Mouse (Mus musculus): ENCODE measurements around the gene Ntn3. TPM values are rescaled to one million over a fixed set of nuclear protein-coding genes. Genes with fewer than 3 reads are reported as not detected.

The Ntn3 gene
- polyA plus RNA-seq, 1 experiment from 2014 or later: 2.8 TPM

DNA sequence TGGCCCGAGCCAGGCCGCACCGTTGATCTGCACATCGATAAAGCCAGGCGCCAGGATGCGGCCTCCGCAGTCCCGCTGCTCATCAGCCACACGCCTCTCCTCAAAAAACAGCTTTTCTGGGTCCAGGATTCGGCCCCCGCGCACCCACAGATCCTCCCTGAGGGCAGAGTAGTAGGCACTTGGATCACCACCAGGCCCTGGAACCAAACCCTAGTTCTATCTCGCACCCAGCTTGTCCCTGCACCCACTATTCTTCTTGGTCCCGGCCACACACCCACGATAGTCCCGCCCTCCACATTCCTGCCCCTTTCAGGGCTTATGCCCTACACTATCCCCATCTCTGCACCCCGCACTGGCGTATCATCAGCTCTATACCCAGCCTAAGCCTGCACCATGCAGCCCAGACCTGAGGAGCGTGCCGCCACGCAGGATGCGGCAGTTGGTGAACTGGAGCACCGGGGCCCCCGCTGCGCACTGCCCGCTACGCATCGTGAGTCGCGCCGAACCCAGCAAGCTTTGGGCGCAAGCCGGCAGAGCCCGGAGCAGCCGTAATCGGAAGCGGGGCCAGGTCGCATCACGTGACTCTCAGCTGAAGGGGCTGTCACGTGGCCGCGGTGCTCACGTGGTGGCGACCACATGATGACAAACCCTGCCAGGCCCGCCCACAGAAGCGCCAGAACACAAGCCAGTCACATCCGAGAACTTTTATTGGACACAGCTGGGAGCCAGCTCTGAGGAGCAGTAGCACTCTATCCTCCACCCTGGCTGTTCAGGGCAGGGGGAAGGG is 46.0 kb downstream of the Ntn3 start, which contains the start of gene Amdhd2:
Amdhd2 (minus strand) TSS at position 591 of the 787 bp plus-strand sequence.
- peak; percentile 97 for DNase-seq (ENCODE audit: low spot score)
- ATAC-seq (ENCODE audit: low FRiP score, low TSS enrichment): peak; percentile 84
- no peaks in the 10 kb centered on the region; the same call in none of the 2 replicates for H3K4me1 ChIP-seq (replicated peaks; ENCODE audit: control insufficient read depth, insufficient read depth)
- H3K27me3 ChIP-seq (ENCODE audit: control insufficient read depth, insufficient read depth, low read length): no peaks in the 10 kb centered on the region
- peak within 1 kb of the TSS; percentile 89 for H3K27ac ChIP-seq (replicated peaks)
- 0 out of 2 replicates have a peak, but pooled peaks cover 4% of the 10 kb centered on the region for H3K36me3 ChIP-seq (ENCODE audit: control insufficient read depth, insufficient read depth, low read length)
- TF ChIP-seq CTCF (IDR thresholded peaks at IDR 0.05; ENCODE audit: low read depth) (0 out of 2 replicates have a peak, but pooled peaks have one; percentile 6), EP300 (optimal IDR thresholded peaks at IDR 0.05) (peak; percentile 90)
- peak within 1 kb of the TSS; percentile 63 for H3K4me3 ChIP-seq (ENCODE audit: low read depth, low read length)
- H3K9me3 ChIP-seq (ENCODE audit: control insufficient read depth, low read length): no peaks in the 10 kb centered on the region
- H3K4me2 ChIP-seq (replicated peaks; ENCODE audit: low read depth): peak within 1 kb of the TSS; percentile 94
- H3K9ac ChIP-seq (ENCODE audit: low read length): peak within 1 kb of the TSS; percentile 74
- under 1% methylated on average over 47 of the region's 47 CpGs for WGBS

DNA sequence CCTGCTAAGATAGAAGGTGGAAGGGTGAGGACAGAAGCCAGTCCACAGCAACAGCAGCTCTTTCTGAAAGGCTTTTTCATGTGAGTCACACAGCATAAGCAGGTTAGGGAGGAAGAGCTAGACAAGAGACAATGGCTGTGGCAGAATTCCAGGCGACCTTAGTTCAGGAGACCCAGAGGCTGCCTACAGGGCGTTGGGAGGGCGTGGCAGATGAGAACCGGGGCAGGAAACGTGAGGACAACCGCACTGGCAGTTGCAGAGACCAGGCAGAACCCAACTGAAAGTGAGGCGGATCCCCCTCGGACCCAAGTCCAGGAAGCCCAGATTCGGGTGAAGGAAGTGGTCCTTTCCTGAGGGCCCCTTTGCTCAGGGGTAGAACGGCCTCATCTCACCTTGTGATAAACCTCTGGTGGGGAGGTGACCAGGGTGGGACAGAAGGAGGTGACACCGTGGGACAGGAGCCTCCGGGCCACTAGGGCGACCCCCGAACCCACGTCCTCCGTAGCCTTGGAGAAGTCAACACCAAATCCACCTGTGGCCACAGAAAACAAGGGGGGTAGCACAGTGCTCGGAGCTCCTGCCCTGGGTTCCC is 46.7 kb downstream of the Ntn3 start:
- ATAC-seq (ENCODE audit: low FRiP score, low TSS enrichment) (peak; percentile 10; the same call in 1 of the 2 replicates), DNase-seq (ENCODE audit: low spot score) (peak; percentile 66)
- Histone ChIP-seq H3K27ac (replicated peaks) (peak overlapping the region; percentile 89), H3K4me2 (replicated peaks; ENCODE audit: low read depth) (peak overlapping the region; percentile 94), H3K4me1 (replicated peaks; ENCODE audit: control insufficient read depth, insufficient read depth) (no peaks in the 10 kb centered on the region; the same call in none of the 2 replicates), H3K36me3 (ENCODE audit: control insufficient read depth, insufficient read depth, low read length) (peaks cover 8% of the 10 kb centered on the region; the same call in 1 of the 2 replicates), H3K9ac (ENCODE audit: low read length) (peak overlapping the region; percentile 74), H3K9me3 (ENCODE audit: control insufficient read depth, low read length) (no peaks in the 10 kb centered on the region), H3K27me3 (ENCODE audit: control insufficient read depth, insufficient read depth, low read length) (no peaks in the 10 kb centered on the region), H3K4me3 (ENCODE audit: low read depth, low read length) (peak overlapping the region; percentile 63)
- WGBS: 19% methylated on average over 17 of the region's 17 CpGs
- TF ChIP-seq EP300 (optimal IDR thresholded peaks at IDR 0.05) (no peak), CTCF (IDR thresholded peaks at IDR 0.05; ENCODE audit: low read depth) (no peak)

DNA sequence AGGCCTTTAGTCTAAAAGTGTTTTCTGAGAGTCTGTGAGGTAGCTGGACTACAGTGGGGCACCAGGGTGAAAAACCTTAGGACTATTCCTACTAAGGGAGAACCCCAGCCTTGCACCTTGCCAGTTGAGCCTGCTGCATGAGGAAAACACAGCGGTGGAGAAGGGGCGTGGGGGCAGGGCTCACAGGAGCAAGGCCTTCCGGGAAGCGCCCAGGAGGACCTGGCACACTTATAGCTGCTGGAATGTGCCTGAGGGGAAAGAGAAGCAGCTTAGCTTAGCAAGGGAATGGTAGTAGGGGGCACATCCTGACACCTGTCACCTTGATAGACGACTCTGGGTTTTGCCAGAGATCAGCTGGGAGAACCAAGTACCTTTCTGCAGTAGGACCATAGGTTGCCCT is 47.9 kb downstream of the Ntn3 start:
- TF ChIP-seq EP300 (optimal IDR thresholded peaks at IDR 0.05) (no peak), CTCF (IDR thresholded peaks at IDR 0.05; ENCODE audit: low read depth) (no peak)
- H3K27ac ChIP-seq (replicated peaks): no peak overlapping the region
- no peak overlapping the region for H3K9ac ChIP-seq (ENCODE audit: low read length)
- H3K9me3 ChIP-seq (ENCODE audit: control insufficient read depth, low read length): no peaks in the 10 kb centered on the region
- H3K36me3 ChIP-seq (ENCODE audit: control insufficient read depth, insufficient read depth, low read length): peaks cover 4% of the 10 kb centered on the region; the same call in 1 of the 2 replicates
- DNase-seq (ENCODE audit: low spot score) (no peak), ATAC-seq (ENCODE audit: low FRiP score, low TSS enrichment) (no peak)
- H3K4me1 ChIP-seq (replicated peaks; ENCODE audit: control insufficient read depth, insufficient read depth): no peaks in the 10 kb centered on the region; the same call in none of the 2 replicates
- no peaks in the 10 kb centered on the region for H3K27me3 ChIP-seq (ENCODE audit: control insufficient read depth, insufficient read depth, low read length)
- no peak overlapping the region for H3K4me2 ChIP-seq (replicated peaks; ENCODE audit: low read depth)
- WGBS: 72% methylated on average over 5 of the region's 5 CpGs
- H3K4me3 ChIP-seq (ENCODE audit: low read depth, low read length): no peak overlapping the region

DNA sequence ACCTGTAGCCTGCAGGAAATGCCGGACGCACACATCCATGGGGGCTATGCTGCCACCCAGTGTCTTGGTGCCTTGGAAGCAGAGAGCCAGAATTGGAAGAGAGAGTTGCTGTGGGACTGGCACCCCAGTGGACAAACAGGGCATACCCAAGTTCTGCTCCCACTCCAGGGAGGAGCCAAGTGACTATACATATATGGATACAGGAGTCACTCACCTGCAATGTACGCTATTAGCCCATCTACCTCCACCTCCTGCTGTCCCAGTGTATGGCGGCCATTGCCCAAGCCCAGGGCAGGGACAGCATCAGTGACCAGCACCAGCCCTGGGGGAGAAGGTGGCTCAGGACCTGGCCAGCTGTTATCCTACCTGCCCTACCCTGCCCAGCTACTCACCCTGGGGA is 51.8 kb downstream of the Ntn3 start:
- H3K27ac ChIP-seq (replicated peaks): no peak overlapping the region
- peaks cover 4% of the 10 kb centered on the region for H3K36me3 ChIP-seq (ENCODE audit: control insufficient read depth, insufficient read depth, low read length)
- H3K9me3 ChIP-seq (ENCODE audit: control insufficient read depth, low read length): no peaks in the 10 kb centered on the region
- TF ChIP-seq EP300 (optimal IDR thresholded peaks at IDR 0.05) (no peak), CTCF (IDR thresholded peaks at IDR 0.05; ENCODE audit: low read depth) (0 out of 2 replicates have a peak, but pooled peaks have one; percentile 7)
- H3K4me1 ChIP-seq (replicated peaks; ENCODE audit: control insufficient read depth, insufficient read depth): no peaks in the 10 kb centered on the region; the same call in 1 of the 2 replicates
- no peaks in the 10 kb centered on the region for H3K27me3 ChIP-seq (ENCODE audit: control insufficient read depth, insufficient read depth, low read length)
- no peak overlapping the region for H3K4me2 ChIP-seq (replicated peaks; ENCODE audit: low read depth)
- ATAC-seq (ENCODE audit: low FRiP score, low TSS enrichment): no peak
- no peak overlapping the region for H3K9ac ChIP-seq (ENCODE audit: low read length)
- DNase-seq (ENCODE audit: low spot score): peak; percentile 12
- WGBS: 95% methylated on average over 4 of the region's 4 CpGs
- no peak overlapping the region for H3K4me3 ChIP-seq (ENCODE audit: low read depth, low read length)

DNA sequence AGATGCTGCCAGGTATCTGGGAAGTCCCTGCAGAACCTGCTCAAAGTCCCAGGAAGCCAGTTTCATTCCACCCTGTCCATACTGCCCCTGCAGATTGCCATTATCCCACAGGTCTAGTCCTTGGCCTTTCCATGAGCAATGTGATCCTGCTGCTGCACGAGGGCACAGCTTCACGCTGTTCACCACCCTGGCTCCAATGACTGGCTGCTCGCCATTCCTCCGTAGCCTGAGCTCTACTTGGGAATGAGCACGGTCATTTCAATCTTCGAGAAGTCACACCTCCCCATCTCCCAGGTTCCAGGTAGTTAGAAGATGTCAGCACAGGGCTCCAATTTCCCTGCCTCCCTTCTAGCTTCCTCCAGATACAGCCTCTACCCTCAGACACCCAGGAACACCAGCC is 52.2 kb downstream of the Ntn3 start:
- Histone ChIP-seq H3K36me3 (ENCODE audit: control insufficient read depth, insufficient read depth, low read length) (peaks cover 4% of the 10 kb centered on the region), H3K9me3 (ENCODE audit: control insufficient read depth, low read length) (no peaks in the 10 kb centered on the region), H3K4me1 (replicated peaks; ENCODE audit: control insufficient read depth, insufficient read depth) (no peaks in the 10 kb centered on the region), H3K9ac (ENCODE audit: low read length) (no peak overlapping the region), H3K27ac (replicated peaks) (no peak overlapping the region), H3K4me3 (ENCODE audit: low read depth, low read length) (no peak overlapping the region), H3K4me2 (replicated peaks; ENCODE audit: low read depth) (no peak overlapping the region), H3K27me3 (ENCODE audit: control insufficient read depth, insufficient read depth, low read length) (no peaks in the 10 kb centered on the region)
- TF ChIP-seq EP300 (optimal IDR thresholded peaks at IDR 0.05) (no peak), CTCF (IDR thresholded peaks at IDR 0.05; ENCODE audit: low read depth) (no peak)
- ATAC-seq (ENCODE audit: low FRiP score, low TSS enrichment) (no peak), DNase-seq (ENCODE audit: low spot score) (peak; percentile 9)
- WGBS: 89% methylated on average over 6 of the region's 6 CpGs
